In genomic region chr9:58049186-58049585, GRCm38 (mm10) we compare ENCODE assay signal across 15 mouse cellular contexts. TPM values are rescaled to one million over a fixed set of nuclear protein-coding genes. Genes with fewer than 3 reads are reported as not detected.
DNase-seq lines count a peak whose midpoint lies in the region; ATAC-seq and TF ChIP-seq lines count a peak whose summit lies in the region.
"Had no signal": no experiment of that assay in that cellular context is flagged by ENCODE, and none has a peak within 500 bp of the region (broad histone marks: within the 10 kb centered on the region; RNA-seq: fewer than 3 reads in every experiment).

No protein-coding gene starts in this region.

- ATAC-seq in forebrain, embryonic 11.5 days (replicated peaks; ENCODE audit: low FRiP score), result peak; percentile 19; the same call in 1 of the 2 replicates
- peak; percentile 28; the same call in 1 of the 2 replicates for ATAC-seq in hindbrain, embryonic 14.5 days (ENCODE audit: low FRiP score)
- ATAC-seq in midbrain, postnatal 0 days (ENCODE audit: low FRiP score), result no peak
- no peak for ATAC-seq in megakaryocyte progenitor cell, adult 5-6 weeks (replicated peaks; ENCODE audit: poor library complexity)

- peak; percentile 71 for TF ChIP-seq CTCF in layer of hippocampus, adult 2 months (conservative IDR thresholded peaks at IDR 0.05)
- TF ChIP-seq CTCF in midbrain, postnatal 0 days (IDR thresholded peaks at IDR 0.05), result no peak

- 23% methylated on average over 6 of the region's 6 CpGs for WGBS in forebrain, embryonic 11.5 days
- 36% methylated on average over 6 of the region's 6 CpGs for WGBS in hindbrain, embryonic 14.5 days
- 29% methylated on average over 6 of the region's 6 CpGs for WGBS in midbrain, postnatal 0 days

- H3K4me3 ChIP-seq in layer of hippocampus, adult 2 months, result no peak overlapping the region
- no peak overlapping the region for H3K4me3 ChIP-seq in forebrain, embryonic 11.5 days (ENCODE audit: low read depth, low read length)
- H3K4me3 ChIP-seq in hindbrain, embryonic 14.5 days (replicated peaks; ENCODE audit: low read length), result no peak overlapping the region
- no peak overlapping the region for H3K4me3 ChIP-seq in midbrain, postnatal 0 days (ENCODE audit: low read depth, low read length)
- H3K4me3 ChIP-seq: heart, adult 2 months had no signal

- no peaks in the 10 kb centered on the region for H3K36me3 ChIP-seq in forebrain, embryonic 11.5 days (ENCODE audit: control insufficient read depth, insufficient read depth, low read length)
- no peaks in the 10 kb centered on the region for H3K36me3 ChIP-seq in hindbrain, embryonic 14.5 days (replicated peaks; ENCODE audit: control insufficient read depth, insufficient read depth)
- no peaks in the 10 kb centered on the region for H3K36me3 ChIP-seq in midbrain, postnatal 0 days (ENCODE audit: insufficient read depth, low read length)

- H3K27me3 ChIP-seq in forebrain, embryonic 11.5 days (ENCODE audit: control insufficient read depth, insufficient read depth, low read length), result peaks cover 12% of the 10 kb centered on the region; the same call in 1 of the 2 replicates
- no peaks in the 10 kb centered on the region for H3K27me3 ChIP-seq in hindbrain, embryonic 14.5 days (ENCODE audit: control insufficient read depth, insufficient read depth, low read length)
- H3K27me3 ChIP-seq in midbrain, postnatal 0 days (ENCODE audit: insufficient read depth, low read length), result no peaks in the 10 kb centered on the region

- peak overlapping the region; percentile 14; the same call in 1 of the 2 replicates for H3K27ac ChIP-seq in layer of hippocampus, adult 2 months
- H3K27ac ChIP-seq in forebrain, embryonic 11.5 days (ENCODE audit: low read depth, low read length), result peak overlapping the region; percentile 93
- H3K27ac ChIP-seq in hindbrain, embryonic 14.5 days, result peak overlapping the region; percentile 80
- H3K27ac ChIP-seq in midbrain, postnatal 0 days (ENCODE audit: low read depth, low read length), result peak overlapping the region; percentile 1; the same call in 1 of the 2 replicates
- H3K27ac ChIP-seq: heart, adult 2 months; macrophage had no signal

- DNase-seq in layer of hippocampus, adult 2 months (ENCODE audit: low spot score in 2 of 2), result no peak
- no peak for DNase-seq in layer of hippocampus, adult 18-20 months (ENCODE audit: low spot score in 2 of 2)
- no peak for DNase-seq in forebrain, embryonic 11.5 days (ENCODE audit: low spot score)
- DNase-seq in hindbrain, embryonic 14.5 days (ENCODE audit: low spot score), result no peak
- peak; percentile 8 for DNase-seq in midbrain, postnatal 0 days (ENCODE audit: low spot score)
- DNase-seq in adrenal gland, adult 18-20 months (ENCODE audit: low spot score in 2 of 2), result no peak
- no peak for DNase-seq in lung, postnatal 4 days
- DNase-seq: adrenal gland, adult 8-10 months; cerebellum, postnatal 36 days; heart, adult 2 months; kidney, adult 8-10 months had no signal

- H3K9me3 ChIP-seq in forebrain, embryonic 11.5 days (ENCODE audit: control insufficient read depth, low read length), result no peaks in the 10 kb centered on the region
- no peaks in the 10 kb centered on the region for H3K9me3 ChIP-seq in hindbrain, embryonic 14.5 days (ENCODE audit: control insufficient read depth, low read length)
- H3K9me3 ChIP-seq in midbrain, postnatal 0 days (ENCODE audit: low read length), result no peaks in the 10 kb centered on the region

- peaks cover 62% of the 10 kb centered on the region for H3K4me1 ChIP-seq in forebrain, embryonic 11.5 days (replicated peaks; ENCODE audit: control insufficient read depth, insufficient read depth, low read length)
- H3K4me1 ChIP-seq in hindbrain, embryonic 14.5 days (replicated peaks; ENCODE audit: control insufficient read depth, insufficient read depth, low read length), result peaks cover 61% of the 10 kb centered on the region
- peaks cover 22% of the 10 kb centered on the region for H3K4me1 ChIP-seq in midbrain, postnatal 0 days (ENCODE audit: insufficient read depth, low read length)

- peak overlapping the region; percentile 53 for H3K9ac ChIP-seq in forebrain, embryonic 11.5 days (ENCODE audit: low read length)
- H3K9ac ChIP-seq in hindbrain, embryonic 14.5 days, result peak overlapping the region; percentile 45; the same call in 1 of the 2 replicates
- no peak overlapping the region for H3K9ac ChIP-seq in midbrain, postnatal 0 days (replicated peaks; ENCODE audit: low read length, poor library complexity, severe bottlenecking)

- H3K4me2 ChIP-seq in forebrain, embryonic 11.5 days (ENCODE audit: low read depth, low read length, severe bottlenecking), result no peak overlapping the region
- H3K4me2 ChIP-seq in hindbrain, embryonic 14.5 days (replicated peaks), result no peak overlapping the region
- H3K4me2 ChIP-seq in midbrain, postnatal 0 days (ENCODE audit: low read depth, low read length, poor library complexity, severe bottlenecking), result no peak overlapping the region

RNA-seq across cellular contexts. Expression of gene Stra6, which starts 14.4 kb away (rescaled TPM):
- total RNA-seq in layer of hippocampus, adult 2 months (2021), result 10 to 100 TPM; 17.1 to 17.7 TPM
- 10 to 100 TPM; 18.2 to 18.4 TPM for total RNA-seq in layer of hippocampus, adult 18-20 months (2021)
- polyA plus RNA-seq in forebrain, embryonic 11.5 days (2014; fragmentation: Nextera tagmentation; extraction: Ambion mirVana), result 18.0 and 21.8 TPM in 2 replicates
- polyA plus RNA-seq in hindbrain, embryonic 14.5 days (2014; fragmentation: Nextera tagmentation; extraction: Ambion mirVana), result 18.1 and 22.1 TPM in 2 replicates
- 19.6 and 20.8 TPM in 2 replicates for total RNA-seq in midbrain, postnatal 0 days (2014; rRNA removed)
- polyA plus RNA-seq in midbrain, postnatal 0 days (2015; fragmentation: Nextera tagmentation; extraction: Ambion mirVana), result 8.8 and 9.2 TPM in 2 replicates
- total RNA-seq in megakaryocyte progenitor cell, adult 5-6 weeks (2015), result not detected in 2 replicates
- total RNA-seq in megakaryocyte progenitor cell, adult 5-6 weeks (2017), result not detected in 2 replicates
- 1 to 10 TPM; 1.1 to 1.5 TPM for total RNA-seq in adrenal gland, adult 18-20 months (2021)
- polyA plus RNA-seq: liver, embryonic 16.5 days; macrophage had no signal

RNA-seq across cellular contexts. Expression of gene Cyp11a1, which starts 43.0 kb away (rescaled TPM):
- 1 to 10 TPM in 1 of 2 experiments, under 1 TPM in 1; 0.79 to 1.7 TPM for total RNA-seq in layer of hippocampus, adult 2 months (2021)
- 1 to 10 TPM in 1 of 2 experiments, under 1 TPM in 1; 0.94 to 1.7 TPM for total RNA-seq in layer of hippocampus, adult 18-20 months (2021)
- polyA plus RNA-seq in forebrain, embryonic 11.5 days (2014; fragmentation: Nextera tagmentation; extraction: Ambion mirVana), result not detected in 2 replicates
- 0.39 and 1.5 TPM in 2 replicates for polyA plus RNA-seq in hindbrain, embryonic 14.5 days (2014; fragmentation: Nextera tagmentation; extraction: Ambion mirVana)
- 0.22 and 1.3 TPM in 2 replicates for total RNA-seq in midbrain, postnatal 0 days (2014; rRNA removed)
- polyA plus RNA-seq in midbrain, postnatal 0 days (2015; fragmentation: Nextera tagmentation; extraction: Ambion mirVana), result 1.3 and 1.5 TPM in 2 replicates
- 0.15 and 0.47 TPM in 2 replicates for total RNA-seq in megakaryocyte progenitor cell, adult 5-6 weeks (2015)
- total RNA-seq in megakaryocyte progenitor cell, adult 5-6 weeks (2017), result 0.30 and 1.2 TPM in 2 replicates
- total RNA-seq in adrenal gland, adult 18-20 months (2021), result 1,000 to 10,000 TPM; 6,431 to 6,741 TPM
- total RNA-seq: heart, postnatal 25 days had no signal
- polyA plus RNA-seq: macrophage had no signal

Comparison
In these comparisons a context has a peak if more than half of its experiments do, and no peak if none do; other contexts are left out.
1. H3K27ac ChIP-seq: peak in every context shown above with its lines; median percentile 93 in forebrain, embryonic 11.5 days; 80 in hindbrain, embryonic 14.5 days; 14 in layer of hippocampus, adult 2 months; 1 in midbrain, postnatal 0 days.
2. ATAC-seq: peak in forebrain, embryonic 11.5 days (single experiment) and hindbrain, embryonic 14.5 days (single experiment); none in midbrain, postnatal 0 days (single experiment) and megakaryocyte progenitor cell, adult 5-6 weeks (single experiment).
3. RNA of gene Cyp11a1, which starts 43.0 kb away (total RNA-seq): 6,431 to 6,741 TPM in adrenal gland, adult 18-20 months; 0.94 to 1.7 TPM in layer of hippocampus, adult 18-20 months, 0.79 to 1.7 TPM in layer of hippocampus, adult 2 months, 0.15 to 1.2 TPM in megakaryocyte progenitor cell, adult 5-6 weeks and 0.22 to 1.3 TPM in midbrain, postnatal 0 days; every median in the first group is over 1,000 times any median in the second.